Mouse (Mus musculus) adrenal gland, postnatal 25 days (tissue): Measurements from ENCODE around the gene Kcnh1. TPM values are rescaled to one million over a fixed set of nuclear protein-coding genes. Genes with fewer than 3 reads are reported as not detected.

ENCODE experiments used
- DNase-seq: peaks from one replicate; pipeline ENCODE4 v3.0.0; 2021; ENCODE audit warnings: mixed read lengths
- long read RNA-seq: library from polyadenylated mRNA; stranded (forward); transcript quantifications from one replicate; pipeline ENCODE4 v2.0.0, GENCODE M21; 2021
- total RNA-seq: library from RNA; stranded (reverse); gene quantifications from 2 replicates; pipeline ENCODE4 v1.2.3, GENCODE M21; 2021

Gene Kcnh1
- total RNA-seq = 0.14 and 0.30 TPM in 2 replicates
- long read RNA-seq = 0 reads

- peak; percentile 95 for DNase-seq
Measured at GRCm38 (mm10) chr1:192190508-192191321, at the start of gene Kcnh1. Kcnh1 (plus strand) TSS chr1:192190774.

DNA sequence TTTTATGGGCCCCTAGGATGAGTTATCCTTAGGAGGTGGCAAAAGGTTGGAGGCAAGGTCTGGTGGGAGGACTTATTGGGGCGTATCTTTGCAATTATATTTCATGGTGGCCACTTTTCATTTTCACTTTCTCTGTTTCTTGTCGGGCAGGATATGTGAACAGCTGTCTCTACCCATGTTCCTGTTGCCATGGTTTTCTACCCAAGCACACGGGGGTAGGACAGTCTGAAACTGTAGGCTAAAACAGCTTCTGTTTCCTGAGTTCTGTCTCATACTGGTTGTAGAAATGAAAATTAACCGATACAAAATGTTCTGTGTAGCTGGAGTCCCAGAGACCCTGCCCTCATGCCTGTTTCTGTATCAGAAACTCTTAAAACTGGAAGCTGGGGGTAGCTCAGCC, 39.4 kb upstream of the Kcnh1 start:
- DNase-seq = no peak

GRCm38 (mm10) chr1:192171477-192171876, 19.1 kb upstream of the Kcnh1 start:
- no peak for DNase-seq

- no peak for DNase-seq
Measured at GRCm38 (mm10) chr1:192179877-192180276, 10.7 kb upstream of the Kcnh1 start.

- no peak for DNase-seq
Measured at GRCm38 (mm10) chr1:192181696-192182257, 8.8 kb upstream of the Kcnh1 start.

GRCm38 (mm10) chr1:192189056-192189455, 1.5 kb upstream of the Kcnh1 start:
- no peak for DNase-seq

DNA sequence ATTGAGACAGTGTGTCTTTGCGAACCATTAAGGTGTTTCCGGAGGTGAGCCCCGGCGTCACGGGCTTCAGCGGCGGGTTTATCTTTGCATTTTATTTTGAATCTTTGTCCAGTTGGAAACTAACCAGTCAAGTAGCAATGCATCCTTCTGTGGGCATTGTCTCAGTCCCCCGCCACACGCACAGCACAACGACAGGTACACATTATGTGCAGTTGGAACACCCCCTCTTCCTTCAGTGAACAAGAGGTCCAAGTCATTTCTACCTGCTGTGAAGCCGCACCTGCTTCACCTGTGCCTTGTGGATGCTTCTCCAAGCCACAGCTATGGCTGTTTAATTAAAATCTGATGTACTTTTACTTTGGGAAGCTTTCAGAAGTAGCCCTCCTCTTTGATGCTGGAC, 803 bp upstream of the Kcnh1 start:
- no peak for DNase-seq

GRCm38 (mm10) chr1:192191322-192191639, 707 bp downstream of the Kcnh1 start:
- peak; percentile 13 for DNase-seq

GRCm38 (mm10) chr1:192191859-192192258, 1.3 kb downstream of the Kcnh1 start:
- DNase-seq = no peak

DNA sequence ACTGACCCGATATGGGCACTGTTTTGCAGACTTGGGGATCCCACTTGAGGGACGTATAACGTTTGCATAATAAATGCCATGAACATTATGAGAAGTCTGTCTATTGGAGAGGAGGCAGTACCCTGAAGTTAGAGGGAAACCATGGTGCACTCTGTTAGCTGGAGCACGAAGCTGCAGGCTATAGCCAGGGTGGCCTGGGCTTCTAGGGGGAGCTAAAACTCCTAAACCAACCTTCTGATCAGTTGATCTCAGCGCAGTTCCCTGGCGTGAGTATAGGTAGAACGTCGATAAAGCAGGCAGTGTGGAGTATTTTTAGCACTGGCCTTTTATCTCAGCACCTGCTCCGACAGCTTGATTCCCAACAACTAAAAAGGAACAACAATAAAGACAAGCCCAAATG, 2.1 kb downstream of the Kcnh1 start:
- DNase-seq = no peak

GRCm38 (mm10) chr1:192193656-192194055, 3.1 kb downstream of the Kcnh1 start:
- DNase-seq = no peak

GRCm38 (mm10) chr1:192197495-192197894, 6.9 kb downstream of the Kcnh1 start:
- DNase-seq = no peak

DNA sequence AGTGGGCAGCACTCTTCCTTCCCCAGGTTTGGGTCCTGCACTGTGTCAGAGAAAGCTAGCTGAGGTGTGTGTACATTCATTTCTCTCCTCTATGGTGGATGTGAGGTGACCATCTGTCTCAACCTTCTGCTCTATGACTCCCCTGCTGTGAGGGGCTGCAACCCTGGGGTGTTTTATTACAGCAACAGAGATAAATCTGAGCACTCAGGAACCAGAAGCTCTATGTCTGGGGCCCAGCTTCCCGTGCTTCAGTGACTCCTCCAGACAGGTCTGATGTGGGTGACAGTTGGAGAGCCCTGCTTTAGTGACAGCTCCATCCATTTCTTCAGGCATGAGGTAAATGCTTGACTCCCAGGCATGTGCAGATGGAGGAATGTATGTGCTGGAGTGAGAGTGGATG, 12.4 kb downstream of the Kcnh1 start:
- no peak for DNase-seq

- no peak for DNase-seq
Measured at GRCm38 (mm10) chr1:192207956-192208355, 17.4 kb downstream of the Kcnh1 start.

DNA sequence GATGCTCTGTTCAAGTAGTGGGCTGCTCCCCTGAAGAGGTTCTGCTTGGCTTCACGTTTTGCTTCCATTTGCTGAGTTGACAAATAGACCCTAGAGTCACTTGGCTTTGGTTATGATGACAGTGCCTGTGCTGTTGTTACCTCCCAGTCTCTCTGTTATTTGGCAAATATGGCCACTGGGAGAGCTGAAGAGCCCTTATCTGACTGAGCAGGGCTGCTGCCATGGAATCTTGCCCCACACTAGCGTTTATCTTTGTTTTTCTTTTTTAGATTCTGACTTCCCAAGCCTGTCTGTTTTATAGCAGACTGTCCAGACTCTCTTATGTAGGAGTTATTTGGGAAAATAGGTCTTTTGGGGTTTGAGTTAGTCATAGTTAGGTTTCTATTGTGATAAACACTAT, 21.9 kb downstream of the Kcnh1 start:
- no peak for DNase-seq

- DNase-seq = no peak
Measured at GRCm38 (mm10) chr1:192214666-192215065, 24.1 kb downstream of the Kcnh1 start.

DNA sequence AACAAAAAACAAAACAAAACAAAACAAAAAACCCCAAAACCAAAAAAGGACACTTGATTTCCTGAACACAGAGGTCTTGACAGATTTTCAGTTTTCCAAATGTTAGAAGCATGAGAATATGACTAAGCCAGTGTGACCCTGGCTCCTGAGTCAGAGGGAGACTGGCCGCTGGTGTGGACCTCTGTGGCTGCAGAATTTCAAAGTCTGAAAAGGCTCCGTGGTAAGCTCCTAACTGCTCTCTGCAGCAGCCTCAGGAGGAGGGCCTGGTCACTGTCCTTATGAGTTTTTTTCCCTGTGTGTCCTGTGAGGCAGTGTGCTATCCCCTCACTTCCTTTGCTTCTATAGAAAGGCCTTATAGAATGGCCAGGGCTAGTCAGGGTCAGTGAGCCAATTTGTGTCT, 29.6 kb downstream of the Kcnh1 start:
- DNase-seq = peak; percentile 39

DNA sequence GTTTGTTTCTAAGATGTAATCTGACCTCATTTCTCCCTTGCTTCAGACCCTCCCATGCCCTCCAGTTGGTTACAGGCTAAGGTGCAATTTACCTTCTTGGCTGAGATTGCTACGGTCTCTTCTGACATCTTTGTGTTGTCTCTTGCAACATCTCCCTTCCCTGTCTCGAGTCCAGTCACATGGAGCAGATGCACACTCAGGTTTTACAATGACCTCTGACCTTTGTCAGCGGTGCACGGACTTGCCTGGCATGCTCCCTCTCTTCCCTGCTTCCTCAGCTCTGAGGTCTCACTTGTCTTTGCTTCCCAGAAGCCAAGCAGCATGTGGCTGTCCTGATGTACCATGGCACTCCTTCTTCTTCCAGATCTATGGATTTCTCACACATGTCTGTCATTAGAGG, 33.6 kb downstream of the Kcnh1 start:
- DNase-seq = no peak

DNA sequence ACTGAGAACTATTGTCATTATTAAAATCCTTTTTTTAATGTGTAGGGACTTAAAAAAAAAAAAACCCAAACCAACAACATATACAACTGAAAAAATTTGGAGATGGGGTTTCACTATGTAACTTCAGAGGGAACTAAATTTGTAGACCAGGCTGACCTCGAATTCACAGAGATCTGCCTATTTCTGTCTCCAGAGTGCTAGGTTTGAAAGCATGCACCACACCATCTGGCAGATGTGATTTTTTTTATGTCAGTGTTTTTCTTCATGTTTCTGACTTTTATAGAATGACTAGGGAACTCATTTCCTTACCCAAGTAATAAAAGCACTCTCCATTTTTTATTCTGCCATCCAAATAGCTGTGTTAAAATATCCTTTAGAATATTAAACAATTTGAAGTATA, 42.1 kb downstream of the Kcnh1 start:
- DNase-seq = no peak

DNA sequence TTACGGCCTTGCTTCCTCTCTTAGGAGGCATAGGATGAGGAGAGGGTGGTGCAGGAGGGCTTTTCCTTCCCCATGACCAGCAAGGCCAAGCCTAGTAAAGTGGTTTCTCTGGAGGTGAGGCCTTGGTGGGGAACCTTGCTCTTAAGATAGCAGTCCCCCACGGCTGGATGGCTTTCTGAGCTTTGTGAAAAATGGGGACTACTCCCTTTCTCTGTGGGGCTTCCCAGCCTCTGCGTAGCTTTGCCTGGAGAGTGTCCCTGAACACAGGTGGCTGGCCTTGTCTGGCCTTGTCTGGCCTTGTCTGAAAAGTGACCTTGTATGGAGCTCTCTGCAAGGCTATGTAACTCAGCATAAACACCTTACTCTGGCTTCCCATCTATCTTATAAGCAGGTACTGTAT, 56.3 kb downstream of the Kcnh1 start:
- peak; percentile 8 for DNase-seq

DNA sequence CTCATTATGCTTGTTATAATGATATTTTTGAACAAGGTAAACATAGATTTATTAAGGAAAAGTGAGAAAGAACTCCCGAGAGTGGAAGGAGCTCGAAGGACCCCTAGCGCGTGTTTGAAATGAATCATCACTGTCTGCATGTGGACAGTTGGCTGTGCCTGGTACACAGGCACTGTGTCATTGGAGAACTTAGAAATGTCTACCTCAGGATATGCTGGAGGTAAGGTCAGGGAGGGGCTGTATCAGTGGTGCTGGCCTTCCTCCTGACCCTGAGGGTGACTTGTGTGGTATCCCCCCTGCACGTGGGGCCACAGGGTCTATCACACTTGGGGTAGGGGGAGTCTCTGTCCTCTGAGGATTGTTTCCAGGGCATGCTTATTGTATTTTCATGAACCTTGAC, 68.6 kb downstream of the Kcnh1 start:
- DNase-seq = no peak

DNA sequence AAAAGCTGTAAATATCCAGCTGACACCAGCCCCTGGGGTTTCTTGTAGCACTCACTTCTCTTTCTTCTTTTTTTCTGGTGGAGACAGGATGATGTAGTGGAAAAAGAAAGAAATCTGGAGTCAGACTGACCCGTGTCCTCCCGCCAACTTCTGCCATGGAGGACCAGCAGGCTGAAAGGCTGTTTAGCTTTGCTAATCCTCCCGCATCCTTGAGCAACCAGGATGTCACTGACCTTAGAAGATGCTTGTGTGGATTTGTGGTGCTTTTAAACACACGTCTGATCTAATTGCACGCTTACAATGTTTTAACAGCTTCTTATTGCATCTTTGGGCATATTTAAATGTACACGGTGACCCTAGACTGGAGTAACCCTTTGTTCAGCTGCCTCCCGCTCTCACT, 69.0 kb downstream of the Kcnh1 start:
- DNase-seq = no peak

DNA sequence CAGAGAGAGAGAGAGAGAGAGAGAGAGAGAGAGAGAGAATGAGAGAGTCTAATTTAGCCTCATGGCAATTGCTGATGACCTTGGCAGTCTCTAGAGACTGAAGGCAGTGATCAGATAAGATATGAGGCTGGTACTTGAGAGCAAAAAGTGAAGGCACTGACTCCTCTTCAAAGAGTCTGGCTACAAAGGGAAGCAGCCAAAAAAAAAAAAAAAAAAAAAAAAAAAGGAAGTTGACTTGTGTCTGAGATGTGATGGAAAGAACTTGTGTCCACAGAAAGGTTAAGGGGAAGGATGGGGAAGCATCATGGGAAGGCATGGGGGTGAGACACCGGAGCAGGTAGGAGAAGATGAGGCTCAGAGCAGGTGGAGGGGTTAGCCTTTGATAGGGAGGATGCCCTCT, 75.1 kb downstream of the Kcnh1 start:
- no peak for DNase-seq

DNA sequence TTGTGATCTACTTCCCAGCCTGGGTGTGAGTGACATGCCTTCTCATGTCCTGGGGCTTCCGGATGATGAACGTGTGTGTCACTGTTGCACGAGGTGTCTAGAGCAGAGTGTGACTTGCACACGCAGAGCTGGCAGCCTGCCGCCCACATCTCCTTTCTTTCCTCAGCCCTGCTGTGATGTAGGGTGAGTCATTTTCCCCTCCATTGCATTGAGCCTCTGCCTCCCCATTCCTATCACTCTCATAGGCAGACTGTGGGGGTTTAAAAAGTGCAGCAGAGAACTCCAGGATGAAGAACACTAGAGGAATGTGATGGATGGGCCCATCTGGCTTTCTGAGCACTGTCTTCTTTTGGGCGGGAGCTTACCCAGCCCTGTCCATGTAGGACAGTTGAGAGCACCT, 76.4 kb downstream of the Kcnh1 start:
- DNase-seq = no peak
